Mouse (Mus musculus) lung, postnatal 0 days (tissue): ENCODE measurements around the gene P2ry6.

Source experiments
- CTCF ChIP-seq: IDR thresholded peaks from 2 replicates; pipeline ENCODE4 v1.5.1; 2016; ENCODE audit warnings: antibody characterized with exemption, mild to moderate bottlenecking
- EP300 ChIP-seq: IDR thresholded peaks from 2 replicates; pipeline ENCODE4 v1.6.1; 2016; ENCODE audit warnings: antibody characterized with exemption, mild to moderate bottlenecking, control low read depth

- TF ChIP-seq CTCF (no peak), EP300 (no peak)
Measured at GRCm38 (mm10) chr7:101003442-101004326, 29.2 kb upstream of the P2ry6 start.
